Mouse (Mus musculus): ENCODE measurements around the gene Gm5478. TPM values are rescaled to one million over a fixed set of nuclear protein-coding genes. Genes with fewer than 3 reads are reported as not detected.

The Gm5478 gene
- polyA plus RNA-seq, 1 experiment from 2014 or later: not detected

Small RNA genes within 50 kb of the gene (microRNA-seq; reads per million reads assigned to microRNA genes)
- gene Gm44342: not detected
- not detected for gene Gm44383
- gene Gm44479: not detected

Other genes starting within 250 kb of the Gm5478 start
- gene Krt7, start 236.3 kb downstream of the Gm5478 start, polyA plus RNA-seq (2015; fragmentation: Nextera tagmentation; extraction: Ambion mirVana): 2.4 and 3.4 TPM in 2 replicates
- gene Krt87, start 208.6 kb downstream of the Gm5478 start, polyA plus RNA-seq (2015; fragmentation: Nextera tagmentation; extraction: Ambion mirVana): not detected in 2 replicates
- not detected in 2 replicates for gene Krt88, start 199.6 kb downstream of the Gm5478 start, polyA plus RNA-seq (2015; fragmentation: Nextera tagmentation; extraction: Ambion mirVana)
- gene Krt81, start 183.6 kb downstream of the Gm5478 start, polyA plus RNA-seq (2015; fragmentation: Nextera tagmentation; extraction: Ambion mirVana): not detected in 2 replicates
- not detected in 2 replicates for gene Krt86, start 173.9 kb downstream of the Gm5478 start, polyA plus RNA-seq (2015; fragmentation: Nextera tagmentation; extraction: Ambion mirVana)
- 0.26 and 0.57 TPM in 2 replicates for gene Krt83, start 155.9 kb downstream of the Gm5478 start, polyA plus RNA-seq (2015; fragmentation: Nextera tagmentation; extraction: Ambion mirVana)
- gene Gm49425, start 130.1 kb downstream of the Gm5478 start, polyA plus RNA-seq (2015; fragmentation: Nextera tagmentation; extraction: Ambion mirVana): not detected in 2 replicates
- not detected in 2 replicates for gene Krt84, start 114.6 kb downstream of the Gm5478 start, polyA plus RNA-seq (2015; fragmentation: Nextera tagmentation; extraction: Ambion mirVana)
- not detected in 2 replicates for gene Krt82, start 96.7 kb downstream of the Gm5478 start, polyA plus RNA-seq (2015; fragmentation: Nextera tagmentation; extraction: Ambion mirVana)
- not detected in 2 replicates for gene Krt90, start 84.4 kb downstream of the Gm5478 start, polyA plus RNA-seq (2015; fragmentation: Nextera tagmentation; extraction: Ambion mirVana)
- not detected in 2 replicates for gene Krt75, start 73.5 kb downstream of the Gm5478 start, polyA plus RNA-seq (2015; fragmentation: Nextera tagmentation; extraction: Ambion mirVana)
- not detected in 2 replicates for gene Gm5414, start 19.2 kb downstream of the Gm5478 start, polyA plus RNA-seq (2015; fragmentation: Nextera tagmentation; extraction: Ambion mirVana)
- not detected in 2 replicates for gene Krt6b, start 32.9 kb upstream of the Gm5478 start, polyA plus RNA-seq (2015; fragmentation: Nextera tagmentation; extraction: Ambion mirVana)
- gene Krt6a, start 46.9 kb upstream of the Gm5478 start, polyA plus RNA-seq (2015; fragmentation: Nextera tagmentation; extraction: Ambion mirVana): not detected in 2 replicates
- gene Krt5, start 65.5 kb upstream of the Gm5478 start, polyA plus RNA-seq (2015; fragmentation: Nextera tagmentation; extraction: Ambion mirVana): 0.04 and 0.05 TPM in 2 replicates
- not detected in 2 replicates for gene Krt71, start 95.7 kb upstream of the Gm5478 start, polyA plus RNA-seq (2015; fragmentation: Nextera tagmentation; extraction: Ambion mirVana)
- gene Krt72, start 139.1 kb upstream of the Gm5478 start, polyA plus RNA-seq (2015; fragmentation: Nextera tagmentation; extraction: Ambion mirVana): not detected in 2 replicates
- not detected in 2 replicates for gene Krt73, start 155.0 kb upstream of the Gm5478 start, polyA plus RNA-seq (2015; fragmentation: Nextera tagmentation; extraction: Ambion mirVana)
- not detected in 2 replicates for gene Krt2, start 170.8 kb upstream of the Gm5478 start, polyA plus RNA-seq (2015; fragmentation: Nextera tagmentation; extraction: Ambion mirVana)
- not detected in 2 replicates for gene Krt1, start 203.4 kb upstream of the Gm5478 start, polyA plus RNA-seq (2015; fragmentation: Nextera tagmentation; extraction: Ambion mirVana)
- gene Krt77, start 222.3 kb upstream of the Gm5478 start, polyA plus RNA-seq (2015; fragmentation: Nextera tagmentation; extraction: Ambion mirVana): not detected in 2 replicates
- not detected in 2 replicates for gene Krt76, start 245.5 kb upstream of the Gm5478 start, polyA plus RNA-seq (2015; fragmentation: Nextera tagmentation; extraction: Ambion mirVana)

Data from liver, embryonic 16.5 days (tissue).